Mouse (Mus musculus) CH12.LX (cell line): ENCODE data around the gene Ncoa7. TPM values are rescaled to one million over a fixed set of nuclear protein-coding genes. Genes with fewer than 3 reads are reported as not detected.

Experiments
- DNase-seq: peaks from one replicate; pipeline ENCODE4 v3.0.0-alpha.2; 2013; ENCODE audit errors: extremely low read depth
- H3K27ac ChIP-seq: 2 replicates; pipeline ENCODE4 v1.5.1; 2012; ENCODE audit warnings: low read depth, mild to moderate bottlenecking, control low read depth, moderate library complexity; ENCODE audit not compliant: insufficient read depth
- H3K27me3 ChIP-seq: replicated peaks from 2 replicates; pipeline ENCODE3; 2012; ENCODE audit warnings: inconsistent platforms
- H3K36me3 ChIP-seq, 2 experiments: replicated peaks in 1 of 2; 2 replicates each; pipeline versions ENCODE3 to v1.6.1; 2012; ENCODE audit warnings: inconsistent platforms in 1 of 2, low read length in 1 of 2, mild to moderate bottlenecking in 1 of 2, mixed read lengths in 1 of 2, moderate library complexity in 1 of 2; ENCODE audit not compliant: control insufficient read depth in 1 of 2, insufficient read depth in 1 of 2
- H3K4me1 ChIP-seq, 2 experiments: 2 replicates each; pipeline ENCODE4 v1.6.1; 2012; ENCODE audit warnings: inconsistent platforms in 1 of 2, moderate library complexity in 1 of 2; ENCODE audit not compliant: insufficient read depth in 2 of 2, control insufficient read depth in 1 of 2
- H3K4me2 ChIP-seq: 2 replicates; pipeline ENCODE4 v1.6.1; 2012; ENCODE audit warnings: low read depth, mild to moderate bottlenecking, control low read depth; ENCODE audit not compliant: poor library complexity, insufficient read depth, severe bottlenecking
- H3K4me3 ChIP-seq, 3 experiments: fragments of 150-350 bp in 1 of 3; sonication (generic) in 1 of 3; replicated peaks in 1 of 3; 2 replicates each; pipeline versions ENCODE3 to v1.5.1; 2011 to 2012; ENCODE audit warnings: low read depth in 2 of 3, low read length in 2 of 3, mild to moderate bottlenecking in 2 of 3, moderate library complexity in 2 of 3, control low read depth in 1 of 3, improper control_type of control experiment in 1 of 3, inconsistent platforms in 1 of 3, mixed read lengths in 1 of 3; ENCODE audit not compliant: poor library complexity in 1 of 3
- H3K79me2 ChIP-seq: replicated peaks from 2 replicates; pipeline ENCODE4 v1.6.1; 2012; ENCODE audit warnings: mild to moderate bottlenecking, moderate library complexity; ENCODE audit not compliant: control insufficient read depth, poor library complexity, insufficient read depth, severe bottlenecking; ENCODE audit errors: extremely low read depth
- H3K9ac ChIP-seq: 2 replicates; pipeline ENCODE4 v1.6.1; 2012; ENCODE audit warnings: low read depth, mild to moderate bottlenecking, control low read depth, moderate library complexity; ENCODE audit not compliant: insufficient read depth
- H3K9me3 ChIP-seq: replicated peaks from 2 replicates; pipeline ENCODE3; 2012; ENCODE audit warnings: low read length, inconsistent platforms, mixed read lengths
- E2F4 ChIP-seq: IDR thresholded peaks from 2 replicates; pipeline ENCODE4 v1.6.1; 2011; ENCODE audit warnings: low read depth, low read length, improper control_type of control experiment; ENCODE audit not compliant: insufficient replicate concordance
- EP300 ChIP-seq: IDR thresholded peaks from 2 replicates; pipeline ENCODE4 v1.6.1; 2011; ENCODE audit warnings: low read length, improper control_type of control experiment
- HCFC1 ChIP-seq: IDR thresholded peaks from 2 replicates; pipeline ENCODE4 v1.6.1; 2012; ENCODE audit warnings: low read depth, mild to moderate bottlenecking, inconsistent platforms, low read length, improper control_type of control experiment
- IRF4 ChIP-seq: IDR thresholded peaks from 2 replicates; pipeline ENCODE4 v1.6.1; 2014; ENCODE audit warnings: low read depth, mild to moderate bottlenecking, inconsistent platforms, low read length, improper control_type of control experiment
- JUN ChIP-seq: IDR thresholded peaks from 2 replicates; pipeline ENCODE4 v1.6.1; 2011; ENCODE audit warnings: low read depth, mild to moderate bottlenecking, low read length, improper control_type of control experiment, moderate library complexity; ENCODE audit not compliant: insufficient read depth
- JUND ChIP-seq: conservative IDR thresholded peaks from 2 replicates; pipeline ENCODE4 v1.6.1; 2011; ENCODE audit warnings: low read depth, low read length, improper control_type of control experiment
- KAT2A ChIP-seq: IDR thresholded peaks from 2 replicates; pipeline ENCODE4 v1.6.1; 2012; ENCODE audit warnings: low read length, improper control_type of control experiment, inconsistent platforms; ENCODE audit not compliant: insufficient replicate concordance
- MAX ChIP-seq: IDR thresholded peaks from 2 replicates; pipeline ENCODE4 v1.6.1; 2011; ENCODE audit warnings: low read length, improper control_type of control experiment
- MXI1 ChIP-seq: IDR thresholded peaks from 2 replicates; pipeline ENCODE4 v1.6.1; 2011; ENCODE audit warnings: mild to moderate bottlenecking, low read depth, low read length, improper control_type of control experiment
- MYC ChIP-seq: IDR thresholded peaks from 2 replicates; pipeline ENCODE4 v1.6.1; 2011; ENCODE audit warnings: low read depth, mild to moderate bottlenecking, improper control_type of control experiment, low read length
- NELFE ChIP-seq: IDR thresholded peaks from 2 replicates; pipeline ENCODE4 v1.6.1; 2011; ENCODE audit warnings: low read depth, low read length, improper control_type of control experiment
- NRF1 ChIP-seq: IDR thresholded peaks from 2 replicates; pipeline ENCODE4 v1.6.1; 2014; ENCODE audit warnings: low read depth, mild to moderate bottlenecking, inconsistent platforms, low read length, improper control_type of control experiment, moderate library complexity
- PAX5 ChIP-seq: IDR thresholded peaks from 2 replicates; pipeline ENCODE4 v1.6.1; 2012; ENCODE audit warnings: low read length, inconsistent platforms, mixed read lengths
- POLR2A ChIP-seq: IDR thresholded peaks from 2 replicates; pipeline ENCODE4 v1.6.1; 2011; ENCODE audit warnings: low read depth, mild to moderate bottlenecking, improper control_type of control experiment, low read length
- POLR2AphosphoS2 ChIP-seq: IDR thresholded peaks from 2 replicates; pipeline ENCODE4 v1.6.1; 2011; ENCODE audit warnings: low read depth, low read length, improper control_type of control experiment
- RAD21 ChIP-seq: IDR thresholded peaks from 2 replicates; pipeline ENCODE4 v1.6.1; 2011; ENCODE audit warnings: low read depth, mild to moderate bottlenecking, low read length, improper control_type of control experiment, moderate library complexity
- RCOR1 ChIP-seq: conservative IDR thresholded peaks from 2 replicates; pipeline ENCODE4 v1.6.1; 2012; ENCODE audit warnings: low read depth, mild to moderate bottlenecking, inconsistent platforms, low read length, improper control_type of control experiment
- SIN3A ChIP-seq: IDR thresholded peaks from 2 replicates; pipeline ENCODE4 v1.6.1; 2012; ENCODE audit warnings: low read length, improper control_type of control experiment, inconsistent platforms
- SMC3 ChIP-seq: IDR thresholded peaks from 2 replicates; pipeline ENCODE4 v1.6.1; 2011; ENCODE audit warnings: low read depth, low read length, improper control_type of control experiment
- TBP ChIP-seq: conservative IDR thresholded peaks from 2 replicates; pipeline ENCODE4 v1.6.1; 2011; ENCODE audit warnings: low read depth, low read length, improper control_type of control experiment
- TCF12 ChIP-seq: IDR thresholded peaks from 2 replicates; pipeline ENCODE4 v1.6.1; 2014; ENCODE audit warnings: low read depth, mild to moderate bottlenecking, inconsistent platforms, low read length, improper control_type of control experiment
- USF1 ChIP-seq: IDR thresholded peaks from 2 replicates; pipeline ENCODE4 v1.6.1; 2014; ENCODE audit warnings: low read depth, mild to moderate bottlenecking, inconsistent platforms, low read length, improper control_type of control experiment
- dilution Hi-C: fragments of 300-500 bp; cut with MboI; formaldehyde crosslinking; loops from 2 replicates; pipeline ENCODE4 v1.14.3; 2020; ENCODE audit warnings: low sequenced_read_pairs; ENCODE audit not compliant: extremely low pct_unique_long_range_greater_than_20kb, extremely low pct_ligation_motif_present
- in situ Hi-C: fragments of 300-500 bp; cut with MboI; formaldehyde crosslinking; loops from 3 replicates; pipeline ENCODE4 v1.14.3; 2019; ENCODE audit warnings: low sequenced_read_pairs, low pct_ligation_motif_present, low pct_unique_long_range_greater_than_20kb, mixed read lengths
- polyA plus RNA-seq: library from polyadenylated mRNA; unstranded; fragments of >175 nt; gene quantifications from 2 replicates; pipeline ENCODE4 v1.2.1, GENCODE M21; 2012; ENCODE audit warnings: low read depth; ENCODE audit not compliant: insufficient read length
- total RNA-seq, 2 experiments: library from RNA; depleted of rRNA; stranded (reverse); fragments of 300-350 nt in 1 of 2; fragments of >200 nt in 1 of 2; gene quantifications; 2 replicates each; pipeline ENCODE4 v1.2.3; 2012 to 2014

Ncoa7 gene
- total and polyA plus RNA-seq, 3 experiments, result 4.7 to 9.2 (median 7.0) TPM

- dilution Hi-C loops, result no loop called here
Observed at GRCm38 (mm10) chr10:30796469-30797261, 6.5 kb downstream of the Ncoa7 start.

DNA sequence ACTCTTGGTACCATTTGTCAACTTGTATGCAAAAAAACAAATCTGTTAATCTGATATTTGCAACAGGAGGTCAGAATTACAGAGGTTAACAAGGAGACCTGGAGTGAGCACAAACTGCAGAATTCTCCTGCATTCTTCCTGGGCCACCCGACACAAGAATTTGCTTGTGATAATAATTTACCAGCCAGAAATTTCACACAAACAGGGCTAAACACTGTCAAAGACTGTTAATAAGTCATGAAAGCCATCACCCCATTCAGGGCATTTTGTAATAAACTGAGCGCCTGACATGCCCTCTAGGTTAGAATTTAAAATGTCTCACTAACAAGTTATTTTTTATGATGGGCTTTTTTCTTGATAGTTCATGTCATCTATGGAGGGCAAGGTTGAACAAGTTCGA, 12.1 kb downstream of the Ncoa7 start:
- Histone ChIP-seq H3K4me3 (no peak overlapping the region), H3K36me3 (peaks cover 0 to 7% of the 10 kb centered on the region in 2 experiments), H3K79me2 (no peaks in the 10 kb centered on the region), H3K9me3 (no peaks in the 10 kb centered on the region), H3K4me1 (peaks cover 4 to 22% of the 10 kb centered on the region in 2 experiments; a peak in 3 of 4 replicates), H3K9ac (no peak overlapping the region), H3K4me2 (no peak overlapping the region), H3K27ac (no peak overlapping the region), H3K27me3 (no peaks in the 10 kb centered on the region)
- dilution Hi-C loops (no loop called here), in situ Hi-C loops (no loop called here)
- TF ChIP-seq HCFC1 (no peak), E2F4 (no peak), RAD21 (no peak), KAT2A (no peak), TCF12 (no peak), POLR2AphosphoS2 (no peak), JUN (no peak), SIN3A (no peak), NRF1 (no peak), POLR2A (no peak), IRF4 (no peak), NELFE (no peak), SMC3 (no peak), JUND (no peak), MXI1 (no peak), EP300 (no peak), MYC (no peak), TBP (no peak)
- DNase-seq, result no peak

More at GRCm38 (mm10) chr10:30796469-30797261, 6.5 kb downstream of the Ncoa7 start:
- in situ Hi-C loops, result no loop called here
- Histone ChIP-seq H3K9me3 (no peaks in the 10 kb centered on the region), H3K4me1 (peaks cover 0 to 3% of the 10 kb centered on the region in 2 experiments; a peak in 1 of 4 replicates), H3K9ac (no peak overlapping the region), H3K4me2 (no peak overlapping the region), H3K4me3 (no peak overlapping the region), H3K27ac (no peak overlapping the region), H3K79me2 (0 out of 2 replicates have a peak, but pooled peaks cover under 1% of the 10 kb centered on the region), H3K36me3 (peaks cover 0 to 10% of the 10 kb centered on the region in 2 experiments), H3K27me3 (no peaks in the 10 kb centered on the region)
- DNase-seq, result no peak
- TF ChIP-seq PAX5, result no peak
- TF ChIP-seq POLR2A, result no peak
- no peak for TF ChIP-seq NRF1
- TF ChIP-seq USF1, result no peak
- no peak for TF ChIP-seq SIN3A
- no peak for TF ChIP-seq RAD21
- TF ChIP-seq RCOR1, result no peak
- no peak for TF ChIP-seq KAT2A
- TF ChIP-seq MAX, result no peak
